Mouse (Mus musculus): ENCODE measurements around the gene Rnf43.

DNA sequence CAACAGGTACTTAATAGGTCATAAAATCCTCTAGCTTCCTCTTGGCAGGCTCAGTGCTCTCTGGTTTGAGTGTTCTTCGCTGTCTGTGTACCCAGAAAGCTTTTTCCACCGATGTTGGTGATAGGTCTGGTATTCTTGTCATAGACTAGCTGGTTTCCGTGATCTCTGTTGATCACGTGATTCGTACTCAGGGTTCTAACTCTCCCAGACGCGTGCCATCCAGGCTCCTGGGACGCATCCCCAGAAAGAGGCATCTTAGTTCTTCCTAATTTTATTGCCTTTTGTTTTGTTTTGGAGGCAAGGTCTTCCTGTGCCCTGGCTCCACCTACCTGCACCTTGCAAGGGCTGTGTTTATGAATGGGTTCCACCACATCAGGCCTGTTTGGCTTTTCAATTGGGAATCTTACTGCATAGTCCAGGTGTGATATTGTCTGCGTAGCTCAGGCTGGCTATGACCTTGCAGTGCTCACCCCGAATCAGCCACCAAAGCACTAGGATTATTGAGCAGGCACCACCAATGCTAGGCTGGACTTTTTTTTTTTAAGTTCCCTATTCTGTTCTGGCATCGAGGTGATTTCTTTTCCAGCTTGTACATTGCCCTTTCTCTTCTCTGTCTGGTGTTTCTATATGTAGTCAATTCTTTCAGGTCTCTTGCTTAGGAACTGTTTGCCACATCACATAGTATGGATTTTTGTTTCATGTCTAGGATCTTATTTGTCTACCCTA is 26.1 kb downstream of the Rnf43 start:
- TF ChIP-seq POLR2A (IDR thresholded peaks at IDR 0.05; ENCODE audit: control insufficient read depth, extremely low read depth, insufficient read depth, low read length, poor library complexity) (no peak), CTCF (IDR thresholded peaks at IDR 0.05; ENCODE audit: borderline replicate concordance, control insufficient read depth, extremely low read depth, insufficient read depth, low read length, poor library complexity) (no peak)
